Mouse (Mus musculus): ENCODE data around the gene Kcnt2. TPM values are rescaled to one million over a fixed set of nuclear protein-coding genes. Genes with fewer than 3 reads are reported as not detected.

The Kcnt2 gene
- polyA plus RNA-seq, 1 experiment from 2014 or later, result 0.09 TPM

- no peaks in the 10 kb centered on the region for H3K4me1 ChIP-seq (replicated peaks)
- no peak for ATAC-seq (ENCODE audit: low read depth)
- no peak overlapping the region for H3K27ac ChIP-seq
- H3K4me2 ChIP-seq, result no peak overlapping the region
- no peaks in the 10 kb centered on the region for H3K36me3 ChIP-seq
- H3K4me3 ChIP-seq (replicated peaks), result no peak overlapping the region
- no peak for DNase-seq
- H3K9me3 ChIP-seq (replicated peaks), result no peaks in the 10 kb centered on the region
- no peak overlapping the region for H3K9ac ChIP-seq
- no peaks in the 10 kb centered on the region for H3K27me3 ChIP-seq
Measured at GRCm38 (mm10) chr1:140624918-140625317, 379.0 kb downstream of the Kcnt2 start.

DNA sequence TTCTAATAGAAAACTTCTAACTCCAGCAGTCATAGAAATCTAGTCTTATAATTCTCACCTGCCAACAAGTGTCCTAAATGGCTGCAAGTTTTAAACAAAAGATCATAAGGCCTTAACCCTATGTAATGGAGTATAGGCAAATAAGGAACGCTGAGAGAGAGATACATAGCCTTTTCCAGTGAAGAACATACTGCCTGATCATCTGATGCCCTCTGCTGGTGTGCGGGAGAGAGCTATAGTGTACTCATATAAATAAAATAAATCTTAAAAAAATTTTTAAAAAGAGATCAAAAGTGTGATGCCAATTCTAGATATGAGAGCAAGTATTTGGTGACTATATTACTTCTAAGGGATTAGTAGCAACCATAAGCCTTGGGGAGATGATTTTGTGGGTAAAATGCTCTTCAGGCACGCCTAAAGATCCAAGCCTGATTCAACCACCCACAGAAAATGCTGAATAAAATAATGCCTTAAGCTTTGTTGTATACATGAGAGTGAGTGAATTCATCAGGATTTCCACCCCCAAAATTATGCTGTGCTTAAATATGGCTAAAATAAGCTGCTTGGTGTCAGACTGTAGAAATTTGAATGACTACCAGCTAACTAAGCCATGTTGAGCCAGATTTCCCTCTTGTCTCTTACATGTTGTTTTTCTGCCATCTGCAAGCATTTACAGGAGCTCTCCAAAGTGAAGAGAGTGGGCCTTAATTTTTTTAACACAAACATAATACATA, 413.8 kb downstream of the Kcnt2 start:
- no peak for ATAC-seq (ENCODE audit: low read depth)
- H3K4me3 ChIP-seq (replicated peaks), result no peak overlapping the region
- no peak overlapping the region for H3K4me2 ChIP-seq
- no peaks in the 10 kb centered on the region for H3K4me1 ChIP-seq (replicated peaks)
- no peak for DNase-seq
- no peaks in the 10 kb centered on the region for H3K9me3 ChIP-seq (replicated peaks)
- H3K27ac ChIP-seq, result no peak overlapping the region
- H3K9ac ChIP-seq, result no peak overlapping the region
- H3K27me3 ChIP-seq, result no peaks in the 10 kb centered on the region
- 47% methylated on average over 3 of the region's 3 CpGs for WGBS (ENCODE audit: insufficient replicate concordance)
- no peaks in the 10 kb centered on the region for H3K36me3 ChIP-seq

DNA sequence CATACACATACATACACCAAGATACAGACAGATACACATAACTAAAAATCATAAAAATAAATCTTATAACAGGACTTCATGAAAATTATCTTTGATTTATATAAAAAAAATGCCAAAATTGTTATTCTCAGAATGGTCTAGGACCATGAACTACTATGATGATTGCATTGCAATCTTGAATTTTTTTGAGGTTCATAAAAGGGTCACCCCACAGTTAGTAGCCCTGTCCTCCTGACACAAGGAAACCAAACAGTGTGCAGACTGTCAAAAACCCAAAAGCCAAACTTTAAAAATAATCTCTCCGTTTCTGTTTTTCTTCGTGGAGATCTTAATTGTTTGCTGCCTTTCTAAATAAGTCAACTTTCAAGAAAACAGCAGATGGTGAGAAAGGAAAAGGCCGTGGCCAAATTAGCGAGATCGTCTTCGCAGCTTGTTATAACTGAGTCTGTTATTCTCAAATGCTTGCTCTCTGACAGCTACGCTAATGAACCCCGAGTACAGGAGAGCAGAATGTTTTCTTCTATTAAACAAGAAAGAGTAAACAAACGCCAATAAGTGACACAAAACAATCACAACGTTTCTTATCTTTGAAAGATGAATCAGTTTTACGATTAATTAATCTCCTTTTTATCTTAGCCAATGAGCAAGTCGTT, 414.9 kb downstream of the Kcnt2 start:
- no peak overlapping the region for H3K4me2 ChIP-seq
- H3K27ac ChIP-seq, result no peak overlapping the region
- 44% methylated on average over 12 of the region's 12 CpGs for WGBS (ENCODE audit: insufficient replicate concordance)
- no peak overlapping the region for H3K4me3 ChIP-seq (replicated peaks)
- ATAC-seq (ENCODE audit: low read depth) (no peak), DNase-seq (no peak)
- no peak overlapping the region for H3K9ac ChIP-seq
- no peaks in the 10 kb centered on the region for H3K36me3 ChIP-seq
- H3K4me1 ChIP-seq (replicated peaks), result no peaks in the 10 kb centered on the region
- no peaks in the 10 kb centered on the region for H3K27me3 ChIP-seq
- H3K9me3 ChIP-seq (replicated peaks), result no peaks in the 10 kb centered on the region

DNA sequence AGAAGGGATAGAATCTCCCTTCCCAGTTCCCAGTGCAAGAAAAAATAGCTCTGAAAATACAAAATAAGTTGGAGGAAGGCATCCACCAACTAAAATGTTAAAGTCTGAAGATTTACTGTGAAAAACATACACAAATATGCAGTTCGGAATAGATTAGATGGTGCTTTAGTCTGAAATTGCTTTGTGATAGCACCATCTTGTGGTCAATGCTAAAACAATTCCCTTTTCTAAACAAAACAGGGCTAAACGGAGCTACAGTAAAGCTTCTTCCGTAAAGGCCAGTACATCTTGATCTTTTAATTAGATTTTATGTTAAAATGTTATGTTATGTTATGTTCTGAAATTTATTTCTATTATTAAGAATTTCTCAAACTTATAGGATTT, 415.4 kb downstream of the Kcnt2 start:
- Histone ChIP-seq H3K9me3 (replicated peaks) (no peaks in the 10 kb centered on the region), H3K27me3 (no peaks in the 10 kb centered on the region), H3K9ac (no peak overlapping the region), H3K4me2 (no peak overlapping the region), H3K36me3 (no peaks in the 10 kb centered on the region), H3K27ac (no peak overlapping the region), H3K4me1 (replicated peaks) (no peaks in the 10 kb centered on the region), H3K4me3 (replicated peaks) (no peak overlapping the region)
- DNase-seq (no peak), ATAC-seq (ENCODE audit: low read depth) (no peak)
- 18% methylated on average over 3 of the region's 3 CpGs for WGBS (ENCODE audit: insufficient replicate concordance)

Other genes with a start within 250 kb of the Kcnt2 start
- gene Cfh, start 62.4 kb upstream of the Kcnt2 start, polyA plus RNA-seq (2015; fragmentation: Nextera tagmentation; extraction: Ambion mirVana), result 4.8 and 6.4 TPM in 2 replicates

All from liver, embryonic 13.5 days (tissue).